Mouse (Mus musculus): Measurements from ENCODE around the gene Tead4. TPM values are rescaled to one million over a fixed set of nuclear protein-coding genes. Genes with fewer than 3 reads are reported as not detected.

Gene Tead4
- total and polyA plus RNA-seq, 3 experiments, result 0.05 TPM; not detected in 2

DNA sequence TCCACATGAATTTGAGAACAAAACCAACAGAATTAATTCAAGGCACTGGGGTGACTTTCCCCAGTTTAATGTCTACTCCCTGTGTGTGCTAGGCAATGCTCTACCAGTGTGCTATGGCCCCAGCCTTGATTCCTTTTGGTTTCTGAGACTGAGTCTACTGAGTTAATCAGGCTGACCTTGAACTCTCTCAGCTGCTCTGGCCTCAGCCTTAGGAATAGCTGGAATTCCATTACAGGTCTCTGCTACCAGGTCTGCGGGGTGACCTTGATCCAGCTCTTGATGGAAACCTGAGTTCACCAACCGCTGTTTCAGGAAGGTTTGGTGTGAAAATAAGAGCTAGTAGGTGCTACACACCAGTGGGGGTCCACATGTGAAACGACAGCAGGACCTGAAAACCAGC, 1.3 kb upstream of the Tead4 start:
- TF ChIP-seq GATA1 (IDR thresholded peaks at IDR 0.05; ENCODE audit: borderline replicate concordance, low read length) (no peak), CTCF (IDR thresholded peaks at IDR 0.05; ENCODE audit: low read depth, low read length) (no peak), POLR2AphosphoS5 (IDR thresholded peaks at IDR 0.05; ENCODE audit: insufficient replicate concordance, low read depth, low read length) (no peak), TAL1 (conservative IDR thresholded peaks at IDR 0.05; ENCODE audit: low read depth, low read length) (no peak), GATA2 (IDR thresholded peaks at IDR 0.05; ENCODE audit: borderline replicate concordance, low read depth, low read length) (no peak)
- no peak for ATAC-seq (ENCODE audit: extremely low read depth, insufficient number of reproducible peaks, low FRiP score, poor library complexity, severe bottlenecking)
- no peaks in the 10 kb centered on the region for H3K36me3 ChIP-seq (replicated peaks)
- no peaks in the 10 kb centered on the region for H3K4me1 ChIP-seq (ENCODE audit: insufficient read depth, low read depth, low read length)
- no peak overlapping the region for H3K4me3 ChIP-seq (ENCODE audit: low read depth, low read length)
- peaks cover 36% of the 10 kb centered on the region for H3K9me3 ChIP-seq (replicated peaks)
- DNase-seq (ENCODE audit: low spot score), result no peak
- H3K27me3 ChIP-seq (ENCODE audit: insufficient read depth, low read length), result no peaks in the 10 kb centered on the region

DNA sequence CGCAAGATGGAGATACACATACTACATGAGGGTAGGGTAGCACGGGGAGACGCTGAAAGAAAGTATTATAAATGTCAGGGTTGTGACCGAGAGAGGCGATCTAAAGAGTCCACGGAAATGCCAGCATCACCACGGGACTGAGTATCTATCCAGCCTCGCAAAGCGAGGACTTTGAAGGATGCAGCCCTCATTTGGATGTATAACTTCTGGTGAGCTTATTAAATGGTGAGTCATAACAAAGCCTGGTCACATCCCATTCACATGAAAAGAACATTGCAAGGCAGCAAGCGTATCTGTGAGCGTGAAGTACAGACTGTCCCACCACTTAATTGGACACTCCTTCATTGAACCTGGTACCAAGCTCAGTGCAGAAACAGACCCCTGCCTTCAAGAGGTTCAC, 835 bp upstream of the Tead4 start:
- no peak for ATAC-seq (ENCODE audit: extremely low read depth, insufficient number of reproducible peaks, low FRiP score, poor library complexity, severe bottlenecking)
- Histone ChIP-seq H3K4me1 (ENCODE audit: insufficient read depth, low read depth, low read length) (no peaks in the 10 kb centered on the region), H3K36me3 (replicated peaks) (no peaks in the 10 kb centered on the region), H3K4me3 (ENCODE audit: low read depth, low read length) (no peak overlapping the region), H3K27me3 (ENCODE audit: insufficient read depth, low read length) (no peaks in the 10 kb centered on the region), H3K9me3 (replicated peaks) (peaks cover 40% of the 10 kb centered on the region)
- DNase-seq (ENCODE audit: low spot score), result no peak
- no peak for TF ChIP-seq POLR2AphosphoS5 (IDR thresholded peaks at IDR 0.05; ENCODE audit: insufficient replicate concordance, low read depth, low read length)
- TF ChIP-seq GATA1 (IDR thresholded peaks at IDR 0.05; ENCODE audit: borderline replicate concordance, low read length), result no peak
- no peak for TF ChIP-seq GATA2 (IDR thresholded peaks at IDR 0.05; ENCODE audit: borderline replicate concordance, low read depth, low read length)
- TF ChIP-seq CTCF (IDR thresholded peaks at IDR 0.05; ENCODE audit: low read depth, low read length), result no peak
- TF ChIP-seq TAL1 (conservative IDR thresholded peaks at IDR 0.05; ENCODE audit: low read depth, low read length), result no peak

GRCm38 (mm10) chr6:128299292-128300133, 1.1 kb downstream of the Tead4 start:
- TF ChIP-seq CTCF (IDR thresholded peaks at IDR 0.05; ENCODE audit: low read depth, low read length) (no peak), POLR2AphosphoS5 (IDR thresholded peaks at IDR 0.05; ENCODE audit: insufficient replicate concordance, low read depth, low read length) (no peak), TAL1 (conservative IDR thresholded peaks at IDR 0.05; ENCODE audit: low read depth, low read length) (no peak), GATA2 (IDR thresholded peaks at IDR 0.05; ENCODE audit: borderline replicate concordance, low read depth, low read length) (no peak), GATA1 (IDR thresholded peaks at IDR 0.05; ENCODE audit: borderline replicate concordance, low read length) (no peak)
- H3K36me3 ChIP-seq (replicated peaks), result no peaks in the 10 kb centered on the region
- no peak overlapping the region for H3K4me3 ChIP-seq (ENCODE audit: low read depth, low read length)
- DNase-seq (ENCODE audit: low spot score), result no peak
- H3K9me3 ChIP-seq (replicated peaks), result peaks cover 47% of the 10 kb centered on the region
- no peak for ATAC-seq (ENCODE audit: extremely low read depth, insufficient number of reproducible peaks, low FRiP score, poor library complexity, severe bottlenecking)
- H3K27me3 ChIP-seq (ENCODE audit: insufficient read depth, low read length), result no peaks in the 10 kb centered on the region
- no peaks in the 10 kb centered on the region for H3K4me1 ChIP-seq (ENCODE audit: insufficient read depth, low read depth, low read length)

GRCm38 (mm10) chr6:128298246-128298645, 2.4 kb downstream of the Tead4 start:
- Histone ChIP-seq H3K36me3 (replicated peaks) (no peaks in the 10 kb centered on the region), H3K27me3 (ENCODE audit: insufficient read depth, low read length) (no peaks in the 10 kb centered on the region), H3K4me1 (ENCODE audit: insufficient read depth, low read depth, low read length) (no peaks in the 10 kb centered on the region), H3K9me3 (replicated peaks) (peaks cover 51% of the 10 kb centered on the region), H3K4me3 (ENCODE audit: low read depth, low read length) (no peak overlapping the region)
- DNase-seq (ENCODE audit: low spot score), result no peak
- no peak for ATAC-seq (ENCODE audit: extremely low read depth, insufficient number of reproducible peaks, low FRiP score, poor library complexity, severe bottlenecking)
- no peak for TF ChIP-seq GATA2 (IDR thresholded peaks at IDR 0.05; ENCODE audit: borderline replicate concordance, low read depth, low read length)
- no peak for TF ChIP-seq GATA1 (IDR thresholded peaks at IDR 0.05; ENCODE audit: borderline replicate concordance, low read length)
- no peak for TF ChIP-seq TAL1 (conservative IDR thresholded peaks at IDR 0.05; ENCODE audit: low read depth, low read length)
- no peak for TF ChIP-seq CTCF (IDR thresholded peaks at IDR 0.05; ENCODE audit: low read depth, low read length)
- no peak for TF ChIP-seq POLR2AphosphoS5 (IDR thresholded peaks at IDR 0.05; ENCODE audit: insufficient replicate concordance, low read depth, low read length)

DNA sequence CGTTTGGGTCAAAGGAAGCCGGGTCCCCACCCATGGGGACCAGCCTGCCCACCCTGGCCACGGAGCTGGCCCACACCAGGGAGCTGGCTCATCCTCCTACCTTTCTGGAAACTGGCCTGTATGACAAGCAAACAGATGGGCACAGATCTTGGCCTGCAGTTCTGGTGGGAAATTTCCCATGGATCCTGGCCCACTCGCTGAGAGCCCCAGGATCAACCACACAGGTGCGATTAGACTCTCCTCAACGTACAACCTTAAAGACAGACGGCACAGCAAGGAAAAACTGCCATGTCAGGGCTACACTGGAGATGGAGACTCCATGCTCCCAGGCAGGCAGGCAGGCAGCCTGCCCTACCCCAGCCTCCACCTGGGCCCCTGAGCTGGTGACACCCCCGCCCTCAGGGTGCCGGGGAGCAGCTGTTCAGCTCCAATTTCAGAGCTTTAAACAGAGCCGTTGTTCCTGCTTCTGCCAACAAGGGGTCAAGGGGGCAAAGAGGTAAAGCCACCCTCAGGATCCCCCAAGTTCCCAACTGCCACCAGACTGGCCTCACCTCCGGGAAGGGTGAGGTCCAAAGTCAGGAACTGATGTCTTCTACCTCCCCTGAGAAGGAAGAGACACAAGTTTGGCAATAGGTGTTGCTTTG, 3.8 kb downstream of the Tead4 start:
- no peak for ATAC-seq (ENCODE audit: extremely low read depth, insufficient number of reproducible peaks, low FRiP score, poor library complexity, severe bottlenecking)
- Histone ChIP-seq H3K4me3 (ENCODE audit: low read depth, low read length) (no peak overlapping the region), H3K27me3 (ENCODE audit: insufficient read depth, low read length) (no peaks in the 10 kb centered on the region), H3K9me3 (replicated peaks) (peaks cover 51% of the 10 kb centered on the region), H3K4me1 (ENCODE audit: insufficient read depth, low read depth, low read length) (no peaks in the 10 kb centered on the region), H3K36me3 (replicated peaks) (no peaks in the 10 kb centered on the region)
- TF ChIP-seq GATA1 (IDR thresholded peaks at IDR 0.05; ENCODE audit: borderline replicate concordance, low read length), result no peak
- no peak for TF ChIP-seq GATA2 (IDR thresholded peaks at IDR 0.05; ENCODE audit: borderline replicate concordance, low read depth, low read length)
- TF ChIP-seq CTCF (IDR thresholded peaks at IDR 0.05; ENCODE audit: low read depth, low read length), result no peak
- TF ChIP-seq TAL1 (conservative IDR thresholded peaks at IDR 0.05; ENCODE audit: low read depth, low read length), result no peak
- no peak for TF ChIP-seq POLR2AphosphoS5 (IDR thresholded peaks at IDR 0.05; ENCODE audit: insufficient replicate concordance, low read depth, low read length)
- no peak for DNase-seq (ENCODE audit: low spot score)

Data from G1E (cell line).